Mouse (Mus musculus): ENCODE results near the gene Gnat1.

Gnat1 gene

GRCm38 (mm10) chr9:107679501-107679900 is at the start of gene Gnat1:
Gnat1 (minus strand) TSS chr9:107679712.
- DNase-seq (ENCODE audit: low spot score) = no peak

GRCm38 (mm10) chr9:107728919-107729670 is 49.6 kb upstream of the Gnat1 start:
- DNase-seq (ENCODE audit: low spot score) = no peak

GRCm38 (mm10) chr9:107727041-107727440 is 47.5 kb upstream of the Gnat1 start:
- DNase-seq (ENCODE audit: low spot score) = no peak

GRCm38 (mm10) chr9:107724796-107725195 is 45.3 kb upstream of the Gnat1 start:
- DNase-seq (ENCODE audit: low spot score) = no peak

GRCm38 (mm10) chr9:107723794-107724531 is 44.5 kb upstream of the Gnat1 start:
- no peak for DNase-seq (ENCODE audit: low spot score)

- DNase-seq (ENCODE audit: low spot score) = no peak
Observed at GRCm38 (mm10) chr9:107723292-107723691, 43.8 kb upstream of the Gnat1 start.

GRCm38 (mm10) chr9:107718781-107719540 is 39.4 kb upstream of the Gnat1 start:
- DNase-seq (ENCODE audit: low spot score) = no peak

- no peak for DNase-seq (ENCODE audit: low spot score)
Observed at GRCm38 (mm10) chr9:107716951-107717350, 37.4 kb upstream of the Gnat1 start.

GRCm38 (mm10) chr9:107715632-107716031 is 36.1 kb upstream of the Gnat1 start:
- DNase-seq (ENCODE audit: low spot score) = no peak

GRCm38 (mm10) chr9:107714221-107714952 is 34.9 kb upstream of the Gnat1 start:
- DNase-seq (ENCODE audit: low spot score) = no peak

GRCm38 (mm10) chr9:107709697-107710483 is 30.4 kb upstream of the Gnat1 start, which contains the start of gene Sema3f:
Sema3f (minus strand) TSS chr9:107710475.
- DNase-seq (ENCODE audit: low spot score) = no peak

GRCm38 (mm10) chr9:107709096-107709696 is 29.7 kb upstream of the Gnat1 start:
- no peak for DNase-seq (ENCODE audit: low spot score)

- DNase-seq (ENCODE audit: low spot score) = no peak
Observed at GRCm38 (mm10) chr9:107708439-107709095, 29.1 kb upstream of the Gnat1 start.

- DNase-seq (ENCODE audit: low spot score) = no peak
Observed at GRCm38 (mm10) chr9:107707701-107708438, 28.4 kb upstream of the Gnat1 start.

GRCm38 (mm10) chr9:107706781-107707211 is 27.3 kb upstream of the Gnat1 start:
- DNase-seq (ENCODE audit: low spot score) = no peak

- no peak for DNase-seq (ENCODE audit: low spot score)
Observed at GRCm38 (mm10) chr9:107703337-107704122, 24.0 kb upstream of the Gnat1 start.

- DNase-seq (ENCODE audit: low spot score) = no peak
Observed at GRCm38 (mm10) chr9:107702606-107703185, 23.2 kb upstream of the Gnat1 start.

GRCm38 (mm10) chr9:107701594-107701993 is 22.1 kb upstream of the Gnat1 start:
- DNase-seq (ENCODE audit: low spot score) = no peak

Data from layer of hippocampus, adult 9-10 months (tissue).